Mouse (Mus musculus): ENCODE results near the gene Gm9046.
"Not testable (repeated sequence)": the region's sequence is repeated elsewhere in the genome, so short reads cannot be mapped to it uniquely, and the experiment has no call there.

Gm9046 gene

DNA sequence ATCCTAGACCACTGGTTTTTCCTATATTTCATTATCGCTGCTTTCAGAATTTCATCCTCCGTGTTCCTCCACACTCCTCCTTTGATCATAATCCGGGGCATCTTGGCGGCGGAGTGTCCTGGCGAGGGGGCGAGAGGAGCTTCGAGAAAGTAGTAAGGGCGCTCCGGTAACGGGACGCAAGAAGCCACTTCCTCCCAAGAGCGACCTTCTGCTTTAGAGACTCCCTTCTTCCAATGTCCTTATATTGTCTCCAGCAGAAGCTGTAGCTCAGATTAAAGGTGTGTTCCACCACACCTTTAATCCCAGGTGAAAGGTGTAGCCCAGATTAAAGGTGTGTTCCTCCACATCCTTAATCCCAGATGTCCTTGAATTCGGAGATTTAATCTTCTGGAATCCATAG lies at the start of gene Gm9046:
Gene Gm9046 (minus strand): TSS at position 101 of the 400 bp plus-strand sequence.
- DNase-seq = not testable (repeated sequence)

DNA sequence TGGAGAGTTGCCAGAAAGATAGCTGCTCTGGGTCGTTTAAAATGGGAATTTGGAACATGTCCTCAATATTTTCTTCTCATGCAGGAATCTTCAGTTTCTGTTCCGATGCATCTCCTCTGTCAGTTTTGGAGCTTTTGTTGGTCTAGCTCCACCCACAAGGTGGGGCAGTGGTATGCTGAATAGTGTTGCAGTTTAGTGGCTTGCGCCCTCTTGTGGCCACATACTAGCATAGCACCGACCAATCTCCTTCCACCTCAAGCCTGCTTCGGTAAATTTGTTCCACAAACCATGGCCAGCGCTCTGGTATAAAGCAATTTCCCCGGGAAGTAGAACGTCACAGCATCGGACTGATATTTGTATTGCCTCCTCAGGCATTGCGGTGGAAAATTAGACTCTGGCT lies 27.4 kb upstream of the Gm9046 start:
- peak; percentile 81 to 82 for DNase-seq

DNA sequence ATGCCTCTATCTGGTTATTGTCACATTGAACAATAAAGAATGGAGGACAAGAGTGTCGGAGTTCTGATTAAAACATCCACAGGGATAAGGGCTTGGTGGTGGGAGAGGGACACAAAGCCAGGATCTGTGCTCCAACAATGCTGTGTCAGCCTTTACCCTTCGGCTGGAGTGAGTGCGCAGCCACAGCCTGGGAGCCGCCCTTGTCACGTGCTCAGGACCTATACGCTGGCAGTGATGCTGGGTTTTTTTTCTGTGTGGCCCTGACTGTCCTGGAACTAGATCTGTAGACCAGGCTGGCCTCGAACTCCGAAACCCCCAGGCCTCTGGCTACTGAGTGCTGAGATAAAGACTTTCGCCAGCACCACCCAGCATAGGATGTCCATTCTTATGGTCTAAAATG lies 26.5 kb upstream of the Gm9046 start:
- DNase-seq = no peak

DNA sequence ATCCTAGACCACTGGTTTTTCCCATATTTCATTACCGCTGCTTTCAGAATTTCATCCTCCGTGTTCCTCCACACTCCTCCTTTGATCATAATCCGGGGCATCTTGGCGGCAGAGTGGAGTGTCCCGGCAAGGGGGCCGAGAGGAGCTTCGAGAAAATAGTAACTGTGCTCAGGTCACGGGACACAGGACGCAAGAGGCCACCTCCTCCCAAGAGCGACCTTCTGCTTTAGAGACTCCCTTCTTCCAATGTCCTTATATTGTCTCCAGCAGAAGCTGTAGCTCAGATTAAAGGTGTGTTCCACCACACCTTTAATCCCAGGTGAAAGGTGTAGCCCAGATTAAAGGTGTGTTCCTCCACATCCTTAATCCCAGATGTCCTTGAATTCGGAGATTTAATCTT lies 10.9 kb upstream of the Gm9046 start, which contains the start of gene Gm9049:
Gene Gm9049 (minus strand): TSS at position 101 of the 400 bp plus-strand sequence.
- DNase-seq = not testable (repeated sequence)

DNA sequence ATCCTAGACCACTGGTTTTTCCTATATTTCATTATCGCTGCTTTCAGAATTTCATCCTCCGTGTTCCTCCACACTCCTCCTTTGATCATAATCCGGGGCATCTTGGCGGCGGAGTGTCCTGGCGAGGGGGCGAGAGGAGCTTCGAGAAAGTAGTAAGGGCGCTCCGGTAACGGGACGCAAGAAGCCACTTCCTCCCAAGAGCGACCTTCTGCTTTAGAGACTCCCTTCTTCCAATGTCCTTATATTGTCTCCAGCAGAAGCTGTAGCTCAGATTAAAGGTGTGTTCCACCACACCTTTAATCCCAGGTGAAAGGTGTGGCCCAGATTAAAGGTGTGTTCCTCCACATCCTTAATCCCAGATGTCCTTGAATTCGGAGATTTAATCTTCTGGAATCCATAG lies 5.5 kb upstream of the Gm9046 start, which contains the start of gene Gm9048:
Gene Gm9048 (minus strand): TSS at position 101 of the 400 bp plus-strand sequence.
- not testable (repeated sequence) for DNase-seq

DNA sequence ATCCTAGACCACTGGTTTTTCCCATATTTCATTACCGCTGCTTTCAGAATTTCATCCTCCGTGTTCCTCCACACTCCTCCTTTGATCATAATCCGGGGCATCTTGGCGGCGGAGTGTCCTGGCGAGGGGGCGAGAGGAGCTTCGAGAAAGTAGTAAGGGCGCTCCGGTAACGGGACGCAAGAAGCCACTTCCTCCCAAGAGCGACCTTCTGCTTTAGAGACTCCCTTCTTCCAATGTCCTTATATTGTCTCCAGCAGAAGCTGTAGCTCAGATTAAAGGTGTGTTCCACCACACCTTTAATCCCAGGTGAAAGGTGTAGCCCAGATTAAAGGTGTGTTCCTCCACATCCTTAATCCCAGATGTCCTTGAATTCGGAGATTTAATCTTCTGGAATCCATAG lies 5.3 kb downstream of the Gm9046 start, which contains the start of gene Gm9045:
Gene Gm9045 (minus strand): TSS at position 101 of the 400 bp plus-strand sequence.
- DNase-seq = not testable (repeated sequence)

DNA sequence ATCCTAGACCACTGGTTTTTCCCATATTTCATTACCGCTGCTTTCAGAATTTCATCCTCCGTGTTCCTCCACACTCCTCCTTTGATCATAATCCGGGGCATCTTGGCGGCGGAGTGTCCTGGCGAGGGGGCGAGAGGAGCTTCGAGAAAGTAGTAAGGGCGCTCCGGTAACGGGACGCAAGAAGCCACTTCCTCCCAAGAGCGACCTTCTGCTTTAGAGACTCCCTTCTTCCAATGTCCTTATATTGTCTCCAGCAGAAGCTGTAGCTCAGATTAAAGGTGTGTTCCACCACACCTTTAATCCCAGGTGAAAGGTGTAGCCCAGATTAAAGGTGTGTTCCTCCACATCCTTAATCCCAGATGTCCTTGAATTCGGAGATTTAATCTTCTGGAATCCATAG lies 10.7 kb downstream of the Gm9046 start, which contains the start of gene Gm9044:
Gene Gm9044 (minus strand): TSS at position 101 of the 400 bp plus-strand sequence.
- not testable (repeated sequence) for DNase-seq

DNA sequence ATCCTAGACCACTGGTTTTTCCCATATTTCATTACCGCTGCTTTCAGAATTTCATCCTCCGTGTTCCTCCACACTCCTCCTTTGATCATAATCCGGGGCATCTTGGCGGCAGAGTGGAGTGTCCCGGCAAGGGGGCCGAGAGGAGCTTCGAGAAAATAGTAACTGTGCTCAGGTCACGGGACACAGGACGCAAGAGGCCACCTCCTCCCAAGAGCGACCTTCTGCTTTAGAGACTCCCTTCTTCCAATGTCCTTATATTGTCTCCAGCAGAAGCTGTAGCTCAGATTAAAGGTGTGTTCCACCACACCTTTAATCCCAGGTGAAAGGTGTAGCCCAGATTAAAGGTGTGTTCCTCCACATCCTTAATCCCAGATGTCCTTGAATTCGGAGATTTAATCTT lies 16.2 kb downstream of the Gm9046 start, which contains the start of gene Gm9040:
Gene Gm9040 (minus strand): TSS at position 101 of the 400 bp plus-strand sequence.
- not testable (repeated sequence) for DNase-seq

DNA sequence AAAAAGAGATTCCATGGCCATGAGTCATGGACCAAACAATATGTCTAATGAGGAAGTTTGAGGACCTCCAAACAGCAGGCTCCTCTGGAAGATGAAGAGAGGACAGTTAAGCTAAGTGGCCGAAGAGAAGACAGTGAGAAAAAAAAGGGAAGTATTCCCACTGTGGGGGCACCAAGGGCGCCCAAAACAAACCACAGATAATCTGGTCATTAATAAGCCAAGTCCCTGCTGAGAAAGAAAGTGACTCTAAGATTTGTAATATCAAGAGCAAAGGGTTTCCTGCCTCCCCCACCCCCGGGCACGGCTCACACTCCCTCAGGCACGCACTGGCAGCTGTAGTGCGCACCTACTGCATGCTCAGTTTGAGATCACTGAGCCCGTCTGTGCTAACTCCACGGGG lies 24.0 kb downstream of the Gm9046 start:
- no peak for DNase-seq

DNA sequence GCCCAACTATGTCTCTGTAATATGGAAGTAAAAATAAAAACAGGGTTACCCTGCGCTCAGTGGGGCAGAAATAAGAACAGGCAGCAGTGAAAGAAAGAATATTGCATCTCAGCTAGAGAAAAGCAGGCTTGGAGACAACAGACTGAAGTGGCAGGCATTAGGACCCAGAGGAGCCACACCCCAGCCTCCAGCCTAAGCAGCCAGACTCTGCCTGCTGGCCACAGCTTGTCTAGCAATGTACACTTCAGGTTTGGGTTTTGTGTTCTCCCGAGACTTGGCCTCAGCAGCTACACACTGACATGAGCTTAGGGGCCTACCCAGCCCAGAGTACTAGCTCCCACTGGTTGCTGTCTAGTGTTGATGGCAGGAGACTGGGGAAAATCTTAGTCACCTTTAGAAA lies 40.9 kb downstream of the Gm9046 start:
- DNase-seq = not testable (repeated sequence)

DNA sequence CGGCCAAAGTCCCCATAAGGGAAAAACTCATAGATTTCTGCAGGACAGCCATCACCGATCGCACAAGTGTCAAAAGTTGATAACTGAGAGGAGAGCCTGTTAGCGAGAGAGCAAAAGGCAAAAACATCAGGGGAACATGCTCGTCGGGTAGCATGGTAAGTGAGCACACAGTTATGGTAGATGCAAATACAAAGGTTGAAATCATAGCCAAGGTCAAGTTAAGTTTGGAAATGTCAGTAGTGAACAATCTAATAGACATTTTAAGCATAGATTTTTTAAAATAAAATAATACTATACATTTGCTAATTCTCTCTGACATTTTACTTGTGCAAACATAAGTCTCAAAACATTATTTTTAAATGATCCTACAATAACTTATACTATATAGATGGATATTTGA lies 48.1 kb downstream of the Gm9046 start, which contains the start of gene Iltifb:
Gene Iltifb (minus strand): TSS at position 101 of the 400 bp plus-strand sequence.
- no peak for DNase-seq
